Mouse (Mus musculus): Measurements from ENCODE around the gene Rcbtb2.

DNA sequence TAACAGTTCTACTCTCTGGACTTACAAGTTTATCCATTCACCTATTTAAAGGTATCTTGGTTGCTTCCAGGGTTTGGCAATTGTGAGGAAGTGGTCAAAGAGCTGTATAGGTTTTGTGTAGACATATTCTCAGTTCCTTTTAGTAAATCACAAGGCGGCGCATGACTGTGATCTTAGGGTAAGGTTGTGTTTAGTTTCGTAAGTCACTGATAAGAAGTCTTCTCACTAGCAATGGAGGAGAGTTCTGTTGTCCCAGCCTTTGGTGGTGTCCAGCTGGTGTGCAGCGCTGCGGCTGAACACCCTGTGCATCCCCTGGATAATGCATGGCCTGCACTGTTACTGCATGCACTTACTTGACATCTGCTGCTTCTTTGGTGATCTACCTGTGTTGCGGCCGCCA, 64.0 kb downstream of the Rcbtb2 start:
- no peak for TF ChIP-seq CTCF (IDR thresholded peaks at IDR 0.05; ENCODE audit: borderline replicate concordance, insufficient read depth, low read depth, low read length)
- no peak for TF ChIP-seq POLR2A (IDR thresholded peaks at IDR 0.05; ENCODE audit: borderline replicate concordance, insufficient read depth, low read length)
